Mouse (Mus musculus) left cerebral cortex, adult 8-10 months (tissue): ENCODE measurements around the gene Piwil1. TPM values are rescaled to one million over a fixed set of nuclear protein-coding genes. Genes with fewer than 3 reads are reported as not detected.
"Not testable (repeated sequence)": the region's sequence is repeated elsewhere in the genome, so short reads cannot be mapped to it uniquely, and the experiment has no call there.

Experiments used
- DNase-seq, 2 experiments: peaks; one replicate each; pipeline ENCODE4 v3.0.0; 2022; ENCODE audit warnings: low spot score in 2 of 2
- total RNA-seq, 4 experiments: library from RNA; stranded (reverse); gene quantifications; 2 replicates each; pipeline ENCODE4 v1.2.4; 2022

The Piwil1 gene
- total RNA-seq, 4 experiments from 2014 or later: 0.08 to 0.21 (median 0.12) TPM; not detected in 1

DNA sequence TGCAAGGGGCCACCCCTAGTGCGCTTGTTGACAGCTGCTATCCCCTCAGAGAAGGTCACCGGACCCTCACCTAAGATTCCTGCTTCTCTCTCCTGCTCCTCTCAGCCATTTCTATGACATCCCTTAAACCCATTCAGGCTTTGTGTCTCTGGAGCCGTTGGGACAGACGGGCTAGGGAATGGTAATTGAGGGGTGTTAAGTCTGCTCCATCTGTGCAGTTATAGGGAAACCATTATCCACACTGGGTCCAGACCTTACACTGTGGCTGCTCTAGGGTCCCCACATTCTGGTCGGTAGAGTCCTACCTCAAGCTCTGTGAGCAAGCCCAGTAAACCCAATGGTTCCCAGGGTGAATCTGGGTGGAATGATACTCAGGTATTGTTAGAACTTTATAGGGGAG, 6.6 kb downstream of the Piwil1 start:
- DNase-seq: no peak

DNA sequence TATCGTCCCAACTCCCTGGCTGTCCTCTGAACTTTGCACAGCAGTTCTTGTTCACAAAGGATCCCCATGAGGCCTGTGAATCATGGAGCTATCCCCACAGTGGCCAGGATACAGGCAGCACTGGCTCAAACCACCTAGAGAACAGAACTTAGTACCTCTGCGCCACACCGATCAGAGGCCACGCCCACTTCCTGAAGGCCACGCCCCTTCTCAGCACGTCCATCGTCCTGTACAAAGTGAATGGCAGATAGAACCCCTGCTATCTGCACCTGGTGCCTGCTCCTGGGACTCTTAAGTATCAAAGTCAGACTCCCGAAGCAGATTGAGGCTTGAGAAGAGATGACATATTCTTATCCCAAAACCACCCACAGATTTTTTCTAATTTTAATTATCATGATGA, 8.3 kb downstream of the Piwil1 start:
- no peak for DNase-seq

DNA sequence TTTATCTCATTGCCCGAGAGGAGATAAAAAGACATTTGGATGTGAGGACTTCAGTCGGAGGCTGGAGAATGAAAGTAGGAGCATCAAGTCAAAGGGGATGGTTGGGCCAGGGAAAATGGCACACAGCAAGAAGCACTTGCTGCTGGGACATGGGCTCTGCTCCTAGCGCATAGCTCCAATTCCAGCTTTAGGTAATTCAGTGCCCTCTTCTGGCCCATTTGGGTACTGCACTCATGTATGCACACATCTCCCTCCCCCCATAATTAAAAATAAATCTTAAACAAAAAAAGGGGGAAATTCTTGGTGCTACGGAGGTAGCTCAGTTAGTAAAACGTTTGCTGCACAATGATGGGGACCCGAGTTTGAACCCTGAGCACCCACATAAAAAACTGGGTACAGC, 9.5 kb downstream of the Piwil1 start:
- DNase-seq: no peak

DNA sequence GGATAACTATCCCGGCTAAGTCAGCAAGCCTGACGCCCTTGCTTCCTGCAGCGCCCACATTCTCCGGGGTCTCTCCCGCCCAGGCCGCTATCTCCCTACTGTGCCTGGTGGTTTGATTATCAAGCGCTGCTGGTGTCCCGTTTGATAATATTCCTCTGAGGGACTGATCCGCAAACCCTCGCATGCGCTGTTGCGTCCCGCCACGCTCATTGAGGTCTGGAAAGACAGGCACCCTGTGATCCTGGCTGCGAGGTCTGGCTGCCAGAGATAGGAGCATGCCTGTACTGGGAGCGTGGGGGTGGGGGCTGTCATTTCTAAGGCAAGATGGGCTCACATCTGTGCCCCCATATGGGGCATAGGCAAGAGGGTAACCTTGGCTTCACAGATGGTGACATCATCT, 12.8 kb downstream of the Piwil1 start:
- no peak for DNase-seq

DNA sequence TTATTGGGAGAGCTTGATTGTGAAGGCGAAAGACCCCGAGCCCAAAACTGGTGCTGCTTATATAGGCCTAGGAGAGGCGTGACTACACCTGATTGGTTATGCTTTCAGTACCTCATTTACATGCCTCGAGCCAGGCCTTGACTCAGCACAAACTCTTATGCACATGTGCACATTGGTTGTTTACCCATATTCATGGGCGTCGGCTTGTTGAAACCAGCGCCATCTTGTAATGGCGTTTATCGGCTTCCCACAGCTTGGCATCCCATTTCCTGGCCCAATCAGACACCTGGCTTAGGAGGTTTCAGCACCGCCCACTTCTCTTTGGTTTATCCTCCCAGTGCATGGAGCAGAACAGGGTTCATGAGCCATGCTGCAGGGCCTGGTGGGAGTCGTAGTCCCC, 18.1 kb downstream of the Piwil1 start:
- DNase-seq: not testable (repeated sequence)

DNA sequence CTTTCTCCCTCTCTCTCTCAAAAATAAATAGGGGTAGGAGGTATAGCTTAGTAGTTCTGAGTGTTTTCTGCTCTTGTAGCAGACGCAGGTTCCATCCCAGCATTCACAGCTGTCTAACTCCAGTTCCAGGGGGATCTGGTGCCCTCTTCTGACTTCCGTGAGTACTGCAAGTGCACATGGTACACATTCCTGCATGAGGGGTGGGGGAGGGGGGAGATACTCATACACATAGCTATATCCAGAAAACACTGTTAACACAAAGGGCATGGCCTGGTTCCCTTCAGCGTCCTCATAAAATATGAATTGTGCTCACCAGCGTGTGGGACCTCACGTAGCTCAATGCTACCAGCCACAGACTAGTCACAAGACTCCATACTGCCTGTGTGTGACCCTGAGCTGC, 27.0 kb downstream of the Piwil1 start:
- DNase-seq: no peak

DNA sequence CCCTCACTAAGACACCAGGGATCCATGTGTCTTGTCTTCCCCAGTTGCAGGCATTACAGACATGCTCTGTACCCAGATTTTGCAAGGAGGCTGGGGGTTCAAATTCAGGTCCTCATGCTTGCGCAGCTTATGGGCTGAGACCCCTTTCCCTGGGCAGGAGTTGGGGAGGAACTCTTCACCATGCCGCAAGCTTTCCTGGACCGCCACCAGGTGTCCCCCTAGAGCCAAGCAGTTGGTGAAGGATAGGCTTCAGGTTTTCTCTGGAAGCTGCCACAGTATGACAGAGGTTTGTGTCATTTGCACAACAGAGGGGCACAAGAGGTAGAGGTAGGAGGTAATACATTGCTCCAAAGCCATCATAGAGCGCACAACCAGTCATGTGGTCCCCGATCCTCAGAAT, 28.3 kb downstream of the Piwil1 start:
- no peak for DNase-seq

DNA sequence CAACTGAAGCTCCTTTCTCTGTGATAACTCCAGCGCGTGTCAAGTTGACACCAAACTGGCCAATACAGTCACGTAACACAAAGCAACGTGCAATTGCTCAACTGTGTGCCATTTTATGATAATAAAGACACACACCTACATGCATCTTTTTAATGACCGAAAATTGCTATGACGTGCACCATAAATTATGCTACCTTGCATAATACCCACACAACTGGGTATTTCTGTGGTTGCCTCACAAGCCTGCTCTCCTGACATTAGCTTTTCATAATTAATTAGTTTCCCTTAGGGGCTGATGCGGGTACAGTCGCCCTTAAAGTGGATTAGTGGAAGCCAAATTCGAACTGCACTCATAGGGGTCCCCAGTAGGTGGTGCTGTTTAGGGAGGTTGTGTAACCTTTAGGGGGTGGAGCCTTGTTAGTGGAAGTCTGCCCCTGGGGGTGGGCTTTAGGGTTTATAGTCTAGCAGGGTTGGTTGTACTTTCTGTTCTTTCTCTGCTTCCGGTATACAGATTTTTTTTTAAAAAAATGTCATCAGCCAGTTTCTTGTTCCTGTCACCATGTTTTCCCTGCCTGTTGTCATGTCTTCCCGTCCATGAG, 30.2 kb downstream of the Piwil1 start:
- no peak for DNase-seq

DNA sequence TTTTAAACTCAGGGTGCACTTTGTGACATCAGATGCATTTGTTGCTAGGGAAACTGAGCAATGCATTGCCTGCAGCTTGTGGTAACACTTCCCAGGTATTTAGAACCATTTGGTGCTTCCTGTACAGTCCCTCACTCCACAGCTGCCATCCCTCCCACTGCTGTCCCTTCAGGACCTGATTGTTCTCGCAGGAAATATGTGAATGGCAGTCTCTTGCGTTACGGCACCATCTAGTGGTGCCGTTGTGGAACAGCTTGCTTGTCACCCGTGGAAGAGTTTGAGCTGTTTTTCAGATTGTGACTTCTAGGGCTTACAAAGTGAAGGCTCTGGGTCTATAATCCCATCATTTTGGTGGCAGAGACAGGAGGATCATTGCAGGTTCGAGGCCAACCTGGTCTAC, 31.6 kb downstream of the Piwil1 start:
- peak in 1 of 2 experiments; percentile 37 for DNase-seq

DNA sequence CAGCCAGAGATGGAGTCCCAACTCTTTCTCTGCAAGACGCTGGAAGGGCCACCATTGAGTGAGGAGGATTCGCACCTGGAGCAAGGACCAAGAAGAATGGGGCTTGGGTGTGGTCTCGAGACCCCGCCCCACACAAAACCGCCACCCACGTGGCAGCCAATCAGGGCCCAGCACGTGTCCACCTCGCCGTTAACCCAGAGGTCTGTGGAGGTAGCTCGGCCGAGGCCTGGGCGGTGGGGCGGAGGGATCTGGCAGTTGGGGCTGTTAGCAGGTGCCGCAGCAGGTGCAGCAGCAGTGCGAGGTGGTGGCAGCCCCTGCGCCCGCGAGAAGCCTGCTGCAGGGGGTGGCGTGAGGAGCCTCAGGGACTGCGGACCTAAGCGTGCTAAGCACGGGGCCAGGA, 33.6 kb downstream of the Piwil1 start:
- DNase-seq: no peak

DNA sequence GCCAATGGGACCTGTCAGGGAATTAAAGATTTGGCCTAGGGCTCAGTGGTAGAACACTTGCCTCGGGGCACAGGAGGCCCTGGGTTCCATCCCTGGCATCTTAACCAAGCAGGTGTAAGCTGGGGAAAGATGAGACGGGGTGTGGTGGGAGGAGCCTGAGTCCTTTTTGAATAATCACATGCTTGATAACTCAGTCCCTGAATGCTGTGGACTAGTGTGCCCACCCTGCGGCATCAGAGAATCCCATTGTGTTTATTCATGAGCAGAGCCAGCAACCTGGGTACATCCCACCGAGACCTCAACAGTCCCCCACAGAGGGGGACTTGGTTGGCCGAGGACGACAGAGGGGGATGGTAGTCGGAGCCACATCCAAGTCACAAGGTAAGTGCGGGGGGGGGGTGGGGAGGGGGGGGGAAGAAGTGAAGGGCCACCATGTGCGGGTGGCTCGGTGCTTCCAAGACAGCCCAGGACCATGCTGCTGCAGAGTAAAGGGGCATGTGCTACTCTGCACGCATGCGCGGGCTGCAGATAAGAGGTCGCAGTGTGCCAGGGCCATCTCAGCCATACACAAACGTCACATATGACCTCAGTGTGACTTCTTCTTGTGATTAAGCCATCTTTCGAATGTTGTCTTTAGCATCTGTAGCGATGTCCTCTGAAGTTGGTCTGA, 37.0 kb downstream of the Piwil1 start:
- DNase-seq: no peak

DNA sequence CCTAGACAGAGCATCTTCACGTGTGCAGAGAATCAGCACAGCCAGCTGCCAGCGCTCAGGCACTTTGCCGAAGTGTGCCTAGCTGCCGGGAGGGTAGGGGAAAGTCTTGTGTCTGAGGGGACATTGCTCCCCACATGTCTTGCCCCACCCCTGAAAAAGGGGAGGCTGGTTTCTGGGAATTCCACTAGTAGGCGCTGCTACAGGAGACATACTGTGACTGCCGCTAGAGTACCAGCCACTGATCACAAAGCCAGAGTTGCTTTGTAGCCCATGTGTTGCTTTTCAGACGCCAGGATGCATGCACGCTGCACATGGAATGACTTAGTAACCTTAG, 37.5 kb downstream of the Piwil1 start:
- DNase-seq: no peak

DNA sequence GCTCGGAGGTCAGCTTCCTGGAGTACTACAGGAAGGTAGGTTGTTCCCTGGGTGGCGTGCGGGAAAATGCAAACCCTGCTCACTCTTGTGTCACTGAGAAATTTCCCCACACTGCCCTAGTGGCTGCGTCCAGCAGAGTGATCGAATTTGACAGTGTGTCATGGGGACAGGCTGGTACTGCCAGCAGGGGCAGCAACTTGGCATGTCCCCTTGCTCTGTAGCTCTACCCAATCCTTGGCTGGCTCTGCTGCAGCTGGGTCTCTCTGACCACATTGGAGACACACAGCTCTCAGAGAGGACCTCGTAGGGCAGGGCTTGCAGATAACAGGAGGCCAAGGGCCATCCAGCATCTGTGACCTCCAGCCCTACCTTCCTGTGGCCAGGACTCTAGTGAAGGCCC, 42.0 kb downstream of the Piwil1 start:
- DNase-seq: no peak

DNA sequence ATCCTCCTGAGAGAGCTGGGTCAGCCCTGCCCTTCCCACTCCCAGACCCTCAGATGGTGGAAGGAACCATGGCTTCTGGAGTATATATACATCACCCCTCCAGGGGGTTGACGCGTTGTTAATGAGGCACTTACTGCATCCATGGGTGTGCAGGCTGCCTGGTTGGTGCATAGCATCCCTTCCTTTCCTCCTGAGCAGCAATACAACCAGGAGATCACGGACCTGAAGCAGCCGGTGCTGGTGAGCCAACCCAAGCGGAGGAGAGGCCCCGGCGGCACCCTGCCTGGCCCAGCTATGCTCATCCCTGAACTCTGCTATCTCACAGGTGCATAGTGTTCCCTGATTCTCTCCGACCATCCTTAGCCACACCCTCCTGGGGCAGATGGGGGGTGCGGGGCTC, 42.9 kb downstream of the Piwil1 start:
- DNase-seq: peak in 1 of 2 experiments; percentile 3

DNA sequence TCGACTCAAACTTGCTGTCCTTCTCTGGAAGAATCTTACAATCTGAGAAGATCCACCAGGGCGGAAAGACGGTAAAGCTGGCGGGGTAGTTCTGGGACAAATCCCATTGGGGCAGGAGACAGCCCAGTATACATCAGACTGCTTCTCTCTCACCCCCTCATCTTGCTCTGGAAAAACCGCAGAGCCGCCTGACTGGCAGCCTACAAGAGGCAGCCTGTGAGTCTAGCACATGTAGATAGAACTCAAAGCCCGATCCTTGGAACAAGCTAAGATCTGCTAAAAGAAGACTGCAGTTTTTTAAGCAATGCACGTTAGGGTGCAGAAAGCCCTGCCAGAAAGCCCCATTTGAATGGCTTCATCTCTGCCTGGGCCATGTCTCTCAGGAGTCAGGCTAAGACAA, 43.9 kb downstream of the Piwil1 start:
- DNase-seq: peak in 1 of 2 experiments; percentile 10

DNA sequence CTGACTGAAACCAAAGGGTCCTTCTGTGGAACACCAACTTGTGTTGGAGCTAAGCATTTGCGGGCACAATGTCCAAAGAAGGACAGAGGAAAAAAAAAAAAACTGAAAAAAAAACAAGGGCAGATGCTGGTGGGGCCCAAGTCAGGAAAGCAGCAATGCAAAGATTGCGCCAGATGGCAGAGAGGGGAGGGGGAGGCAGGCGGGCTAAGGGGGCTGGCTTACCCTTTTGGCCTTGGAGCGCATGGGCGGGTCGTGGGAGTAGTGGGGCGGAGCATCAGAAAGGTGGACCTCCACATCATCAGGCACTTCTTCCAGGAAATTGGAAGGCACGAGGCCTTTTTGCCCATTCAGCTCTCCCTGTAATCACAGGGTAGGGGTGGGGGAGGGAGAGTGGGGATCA, 58.8 kb downstream of the Piwil1 start:
- no peak for DNase-seq

DNA sequence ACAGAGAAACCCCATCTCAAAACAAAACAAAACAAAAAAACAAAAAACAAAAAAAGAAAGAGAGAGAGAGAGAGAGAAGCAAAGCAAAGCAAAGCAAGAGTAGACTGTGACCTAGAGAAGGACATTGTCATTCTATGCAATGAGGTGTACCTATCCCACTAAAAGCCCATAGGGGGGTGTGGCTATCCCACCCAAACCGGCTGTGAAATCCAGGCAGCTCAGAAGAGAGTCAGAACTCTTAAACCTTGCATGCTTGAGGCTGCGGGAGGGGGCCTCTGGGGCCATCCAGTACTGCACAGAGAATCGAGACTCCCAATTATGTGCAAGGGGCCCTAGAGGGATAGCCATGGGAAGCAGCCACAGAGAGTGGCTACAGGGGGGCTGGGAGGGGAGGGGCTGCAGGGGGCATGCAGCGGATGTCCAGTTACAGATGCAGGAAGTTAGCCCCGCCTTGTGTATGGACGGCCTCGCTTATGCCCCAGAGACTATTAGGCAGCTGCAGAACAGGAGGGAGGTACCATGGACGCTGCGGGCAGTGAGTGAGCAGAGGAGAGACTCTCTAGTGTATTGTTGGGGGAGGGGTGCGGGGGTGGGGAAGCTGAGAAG, 66.8 kb downstream of the Piwil1 start:
- DNase-seq: no peak

DNA sequence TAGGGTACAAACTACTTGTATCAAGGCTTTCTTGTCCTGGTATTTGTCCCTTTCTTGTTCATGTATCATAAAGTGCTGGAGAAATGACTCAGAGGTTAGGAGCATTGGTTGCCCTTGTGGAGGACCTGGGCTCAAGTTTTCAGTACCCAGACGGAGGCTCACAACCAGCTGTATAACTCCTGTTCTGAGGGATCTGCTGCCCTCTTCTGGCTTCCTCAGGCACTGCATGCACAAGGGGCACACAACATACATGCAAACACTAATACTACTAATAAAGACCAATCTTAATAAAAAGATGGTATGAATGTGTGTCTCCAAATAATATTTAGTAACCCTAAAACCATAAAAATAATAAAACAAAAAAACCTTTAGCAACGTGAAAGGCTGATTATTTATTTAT, 74.1 kb downstream of the Piwil1 start:
- no peak for DNase-seq

DNA sequence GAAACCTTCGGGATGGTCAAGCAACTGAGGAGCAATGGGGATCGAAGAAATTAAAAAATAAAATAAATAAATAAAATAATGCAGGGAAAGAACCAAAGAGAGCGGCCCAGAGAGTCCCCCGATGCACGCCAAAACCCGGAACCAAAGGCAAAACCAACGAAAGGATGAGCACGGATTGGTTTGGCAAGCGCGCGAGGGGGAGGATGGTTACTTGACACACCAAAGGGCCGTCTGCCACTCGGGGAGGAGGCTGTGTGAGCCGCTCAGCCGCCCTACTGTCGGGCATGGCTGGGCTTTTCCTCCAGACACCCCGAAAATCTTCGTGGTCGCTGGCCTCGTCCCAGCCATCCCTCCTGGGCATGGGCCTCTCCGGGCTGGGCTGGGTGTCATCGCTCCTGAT, 79.3 kb downstream of the Piwil1 start:
- DNase-seq: no peak

DNA sequence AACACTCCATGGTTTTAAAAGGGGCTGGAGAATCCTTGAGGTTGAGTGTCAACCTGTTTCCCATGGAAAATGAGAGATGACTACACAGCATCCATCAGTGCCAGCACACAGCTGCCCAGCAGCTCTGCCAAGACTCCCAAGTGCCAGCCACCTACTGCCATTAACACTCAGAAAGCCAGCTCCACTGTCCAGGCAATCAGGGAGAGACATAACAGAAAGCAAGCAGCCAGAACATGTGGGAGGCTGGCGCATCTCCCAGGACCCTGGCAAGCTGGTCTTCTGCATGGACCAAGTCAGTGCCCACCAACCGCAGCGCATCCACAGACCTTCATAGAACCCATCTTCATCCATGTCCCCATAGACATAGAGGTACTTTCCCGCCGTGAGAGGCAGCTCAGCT, 98.3 kb downstream of the Piwil1 start:
- DNase-seq: peak in 1 of 2 experiments; percentile 74
